Mouse (Mus musculus): ENCODE results near the gene Tmem38b. TPM values are rescaled to one million over a fixed set of nuclear protein-coding genes. Genes with fewer than 3 reads are reported as not detected.

Gene Tmem38b
- 10 to 100 TPM; 42.1 to 43.4 TPM for total RNA-seq (2023)

DNA sequence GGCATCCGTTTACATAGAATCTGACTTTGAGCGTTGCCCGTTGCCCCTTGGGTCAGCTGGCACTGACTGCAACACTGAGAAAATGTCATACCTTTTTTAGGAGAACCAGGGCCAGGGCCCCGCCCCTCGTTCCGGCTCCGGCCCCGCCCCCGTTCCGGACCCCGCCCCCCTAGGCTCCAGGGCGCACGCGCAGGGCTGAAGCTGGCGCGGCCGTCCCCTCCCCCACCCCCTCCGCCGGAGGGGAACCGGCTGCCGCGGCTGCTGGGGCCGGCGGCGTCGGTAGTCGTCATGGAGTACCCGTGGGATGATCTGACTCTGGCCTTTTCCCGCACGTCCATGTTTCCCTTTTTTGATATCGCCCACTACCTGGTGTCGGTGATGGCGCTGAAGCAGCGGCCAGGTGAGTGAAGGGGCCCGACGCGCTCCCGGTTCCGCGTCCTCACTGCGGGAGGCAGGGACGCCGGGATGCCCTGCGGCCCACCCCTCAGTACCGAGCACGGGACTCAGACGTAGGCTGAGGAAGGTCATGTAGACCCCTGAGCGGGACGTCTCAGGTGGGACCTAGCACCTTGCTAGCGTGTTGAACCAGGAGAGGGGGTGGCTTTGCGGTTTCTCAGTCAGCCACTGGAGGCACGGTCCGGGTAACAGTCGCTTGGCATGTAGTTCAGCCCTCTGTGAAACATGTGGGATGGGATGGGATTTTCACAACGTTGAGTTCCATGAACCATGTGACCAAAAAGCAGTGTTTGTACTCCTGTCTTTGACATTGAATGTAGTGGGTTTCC, at the start of gene Tmem38b:
Gene Tmem38b, plus strand, starts transcription at position 225 of the 785 bp plus-strand sequence.

Other genes with a start within 250 kb of the Tmem38b start
- gene Fsd1l, start 194.6 kb upstream of the Tmem38b start, total RNA-seq (2023) = 1 to 10 TPM; 1.2 to 1.5 TPM
- 1 to 10 TPM; 1.7 to 2.5 TPM for gene Fktn, start 112.0 kb upstream of the Tmem38b start, total RNA-seq (2023)
- gene Tal2, start 46.3 kb upstream of the Tmem38b start, total RNA-seq (2023) = under 1 TPM; 0.59 to 0.75 TPM

All from neutrophil, adult 83 days (primary cell).